Mouse (Mus musculus) megakaryocyte, embryonic 14.5 days (primary cell): ENCODE data around the gene Xrcc6.

ENCODE experiments used
- FLI1 ChIP-seq: IDR thresholded peaks from 2 replicates; pipeline ENCODE4 v1.6.1; 2012; ENCODE audit warnings: low read length, inconsistent platforms, mixed read lengths
- GATA1 ChIP-seq: IDR thresholded peaks from 3 replicates; pipeline ENCODE4 v1.6.1; 2012; ENCODE audit warnings: mixed read lengths, low read length, inconsistent platforms, borderline replicate concordance

DNA sequence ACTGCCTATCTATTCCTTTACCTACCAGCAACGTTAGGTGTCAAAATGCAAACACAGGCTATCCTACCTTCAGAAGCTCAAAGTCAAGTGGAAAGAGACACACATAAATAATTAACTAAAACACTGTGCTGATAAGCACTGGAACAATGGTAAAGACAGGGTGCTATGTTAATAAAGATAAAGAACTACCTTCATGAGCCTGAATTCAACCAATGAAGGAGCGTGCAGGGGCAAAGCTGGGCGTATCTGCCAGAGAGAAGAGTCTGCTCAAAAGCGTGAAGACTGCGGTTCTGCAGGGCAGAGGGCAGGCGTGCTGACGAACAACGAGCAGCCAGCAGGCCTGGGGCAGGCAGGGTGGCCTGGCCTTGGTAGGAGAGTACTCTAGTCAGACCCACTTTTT is 16.6 kb downstream of the Xrcc6 start:
- TF ChIP-seq GATA1 (no peak), FLI1 (no peak)
